Mouse (Mus musculus) stomach, embryonic 14.5 days (tissue): ENCODE results near the gene Adgrf5. TPM values are rescaled to one million over a fixed set of nuclear protein-coding genes. Genes with fewer than 3 reads are reported as not detected.

Experiments
- ATAC-seq: fragments of 200-750 bp; cut with Nextera tagmentation; 2 replicates; pipeline ENCODE4 v1.8.0; 2017; ENCODE audit warnings: low read depth, moderate TSS enrichment; ENCODE audit not compliant: insufficient number of reproducible peaks, insufficient read depth, low FRiP score
- H3K27ac ChIP-seq: fragments of 300-500 bp; sonication (generic); 2 replicates; pipeline ENCODE4 v1.5.1; 2014; ENCODE audit warnings: mild to moderate bottlenecking, low read length, moderate library complexity, mixed read lengths
- H3K27me3 ChIP-seq: fragments of 300-500 bp; sonication (generic); 2 replicates; pipeline ENCODE4 v1.6.1; 2014; ENCODE audit warnings: low read length, control low read depth, mixed read lengths; ENCODE audit not compliant: control insufficient read depth, insufficient read depth
- H3K36me3 ChIP-seq: fragments of 300-500 bp; sonication (generic); 2 replicates; pipeline ENCODE4 v1.6.1; 2014; ENCODE audit warnings: mild to moderate bottlenecking, control low read depth, low read length, moderate library complexity, mixed read lengths; ENCODE audit not compliant: control insufficient read depth, insufficient read depth
- H3K4me1 ChIP-seq: fragments of 300-500 bp; sonication (generic); 2 replicates; pipeline ENCODE4 v1.6.1; 2014; ENCODE audit warnings: low read length, control low read depth, mixed read lengths; ENCODE audit not compliant: control insufficient read depth, insufficient read depth
- H3K4me2 ChIP-seq: fragments of 300-500 bp; sonication (generic); replicated peaks from 2 replicates; pipeline ENCODE4 v1.6.1; 2014; ENCODE audit warnings: low read depth, low read length, control low read depth
- H3K4me3 ChIP-seq: fragments of 300-500 bp; sonication (generic); 2 replicates; pipeline ENCODE4 v1.5.1; 2014; ENCODE audit warnings: low read depth, low read length, control low read depth
- H3K9ac ChIP-seq: fragments of 300-500 bp; sonication (generic); replicated peaks from 2 replicates; pipeline ENCODE4 v1.6.1; 2014; ENCODE audit warnings: low read depth, mild to moderate bottlenecking, control low read depth, low read length, moderate library complexity, mixed read lengths
- H3K9me3 ChIP-seq: fragments of 300-500 bp; sonication (generic); 2 replicates; pipeline ENCODE4 v1.6.1; 2016; ENCODE audit warnings: low read depth, low read length, control low read depth; ENCODE audit not compliant: control insufficient read depth
- WGBS: fragments of 180-500 bp; shearing (Covaris S2); extraction: QIAGEN DNeasy Blood & Tissue Kit; methylation state at CpG from one replicate; pipeline ENCODE4 v1.1.7; 2014; 5-methylcytosine and 5-hydroxymethylcytosine counted together
- polyA plus RNA-seq: library from polyadenylated mRNA; unstranded; fragments of >200 nt; fragmentation: Nextera tagmentation; extraction: Ambion mirVana; gene quantifications from 2 replicates; pipeline ENCODE4 v1.2.1, GENCODE M21; 2014

Gene Adgrf5
- 11.4 and 11.6 TPM in 2 replicates for polyA plus RNA-seq

DNA sequence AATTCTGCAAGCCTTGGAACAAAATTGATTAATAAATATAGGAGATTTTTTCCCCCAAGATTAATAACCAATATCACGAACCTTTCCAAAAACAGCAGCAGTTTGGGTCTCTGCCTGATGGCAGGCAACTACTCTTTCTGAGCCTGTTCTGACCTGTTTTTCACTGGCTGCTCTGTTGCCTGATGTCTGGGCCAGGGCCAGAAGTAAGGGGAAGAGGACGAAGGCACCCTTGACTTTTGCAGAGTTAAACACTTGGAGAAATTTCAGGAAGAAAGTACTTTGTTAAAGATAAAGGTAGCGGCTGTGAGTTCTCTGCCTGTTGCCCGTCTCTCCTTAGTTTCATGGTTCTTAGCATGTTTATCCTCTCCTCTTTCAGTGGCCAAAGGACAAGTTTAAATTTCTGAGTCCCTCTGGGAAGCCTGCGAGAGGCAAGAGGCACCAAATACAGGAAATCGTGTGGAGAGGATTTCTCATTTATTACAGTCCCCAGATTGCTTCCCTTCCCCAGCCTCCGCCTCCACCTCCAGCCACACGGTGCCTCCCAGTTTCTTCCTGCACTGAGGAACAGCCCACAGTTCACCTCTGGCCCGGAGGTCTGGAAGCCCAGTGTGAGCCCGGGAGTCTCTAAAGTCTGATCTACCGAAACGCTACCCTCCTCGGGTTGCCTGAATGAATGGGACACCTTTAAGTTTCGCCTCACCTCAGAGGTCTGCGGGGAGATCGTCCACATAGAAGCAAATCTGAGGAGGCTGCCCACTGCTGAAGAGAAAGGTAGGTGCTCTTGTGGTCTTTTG lies at the start of gene Adgrf5:
Gene Adgrf5 (plus strand): TSS at position 626 of the 794 bp plus-strand sequence.
- Histone ChIP-seq H3K4me1 (peaks cover 6% of the 10 kb centered on the region; the same call in 1 of the 2 replicates), H3K9ac (no peak within 1 kb of the TSS), H3K36me3 (no peaks in the 10 kb centered on the region), H3K27ac (no peak within 1 kb of the TSS; the same call in 1 of the 2 replicates), H3K4me2 (peak within 1 kb of the TSS; percentile 30), H3K27me3 (no peaks in the 10 kb centered on the region), H3K9me3 (no peaks in the 10 kb centered on the region), H3K4me3 (peak within 1 kb of the TSS; percentile 21)
- WGBS = 27% methylated on average over 16 of the region's 16 CpGs
- 0 out of 2 replicates have a peak, but pooled peaks have one; percentile 53 for ATAC-seq

DNA sequence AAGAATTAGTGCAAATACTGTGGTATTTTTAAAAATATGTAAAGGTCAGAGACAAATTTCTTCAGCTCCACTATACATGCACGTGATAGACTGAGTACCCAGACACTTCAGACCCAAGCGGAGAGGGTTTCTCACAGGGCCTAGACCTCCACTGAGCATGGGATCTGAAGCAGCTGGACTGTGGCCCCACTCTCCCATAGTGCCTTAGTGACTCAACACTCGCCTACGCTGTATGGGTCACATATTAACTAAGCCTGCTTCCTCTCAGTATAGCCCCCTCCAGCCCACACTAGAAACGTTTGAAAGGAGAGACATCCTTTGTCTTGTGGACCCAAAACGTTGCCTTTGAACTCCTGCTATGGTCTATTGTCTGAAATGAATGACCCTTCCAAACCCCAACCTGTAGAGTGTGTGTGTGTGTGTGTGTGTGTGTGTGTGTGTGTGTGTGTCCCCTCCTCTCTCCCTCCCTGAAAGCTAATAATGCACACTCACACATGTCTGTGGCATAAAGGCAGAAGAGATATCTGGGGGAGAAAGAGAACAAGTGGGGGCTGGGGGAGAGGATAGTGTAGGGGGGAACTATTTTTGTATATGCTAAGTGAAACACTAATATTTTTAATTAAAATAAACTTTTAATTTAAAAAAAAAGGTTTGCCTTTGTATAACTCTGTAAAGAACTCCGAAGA lies 34.1 kb upstream of the Adgrf5 start:
- H3K27ac ChIP-seq = no peak overlapping the region
- WGBS = 59% methylated on average over 7 of the region's 7 CpGs
- no peak for ATAC-seq

DNA sequence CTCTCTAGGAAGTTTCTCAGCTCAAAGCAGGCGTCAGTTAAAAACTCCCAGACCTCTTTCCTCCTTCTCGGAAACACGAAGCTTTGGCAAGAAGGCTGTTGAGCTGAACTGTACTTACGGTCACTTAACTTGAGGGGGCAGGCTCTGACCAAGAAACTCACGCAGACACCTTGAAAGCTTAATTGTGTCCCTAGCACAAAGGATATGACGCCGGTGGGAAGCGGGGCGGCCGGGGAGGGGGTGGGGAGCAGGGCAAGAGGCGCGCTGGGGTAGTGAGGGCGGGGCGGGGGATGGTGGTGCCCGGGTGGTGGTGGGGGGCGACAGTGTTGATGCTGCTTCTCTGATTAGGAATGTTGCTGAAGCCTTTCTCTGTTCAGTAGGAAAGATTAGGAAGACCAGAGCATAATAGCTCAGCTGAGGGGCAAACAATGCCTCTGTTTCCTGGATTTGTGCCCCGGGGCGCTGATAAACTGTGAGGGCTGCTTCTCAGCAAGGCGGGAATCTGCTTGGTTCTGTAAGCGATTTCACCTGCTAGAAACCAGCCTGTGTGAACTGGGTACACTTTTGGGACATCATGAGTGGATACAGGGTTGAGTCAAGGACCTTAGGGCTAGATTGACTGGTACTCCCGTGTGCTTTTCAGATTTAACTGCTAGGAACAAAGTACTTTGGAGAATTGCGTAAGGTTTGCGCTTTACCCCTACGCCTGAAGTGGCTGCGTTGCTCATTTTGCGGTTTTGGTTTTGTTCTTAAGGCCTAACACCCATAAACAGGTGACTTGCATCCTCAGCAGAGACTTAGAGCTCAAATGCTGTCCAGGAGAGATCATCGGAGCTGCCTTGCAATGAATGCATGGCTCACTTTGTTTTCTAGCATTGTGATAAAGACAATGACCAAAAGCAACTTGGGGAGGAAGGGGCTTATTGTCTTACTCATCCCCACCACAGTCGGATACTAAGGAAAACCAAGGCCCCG lies 33.2 kb upstream of the Adgrf5 start:
- Histone ChIP-seq H3K9ac (peak overlapping the region; percentile 15), H3K4me3 (peak overlapping the region; percentile 25), H3K27ac (0 out of 2 replicates have a peak overlapping the region, but pooled peaks have one; percentile 21), H3K27me3 (no peaks in the 10 kb centered on the region), H3K4me2 (peak overlapping the region; percentile 47), H3K4me1 (no peaks in the 10 kb centered on the region), H3K36me3 (no peaks in the 10 kb centered on the region), H3K9me3 (no peaks in the 10 kb centered on the region)
- ATAC-seq = peak; percentile 84
- 17% methylated on average over 29 of the region's 29 CpGs for WGBS

More for the DNA sequence above, 34.1 kb upstream of the Adgrf5 start:
- peak overlapping the region; percentile 47; the same call in 1 of the 2 replicates for H3K4me2 ChIP-seq
- no peaks in the 10 kb centered on the region for H3K36me3 ChIP-seq
- H3K4me1 ChIP-seq = no peaks in the 10 kb centered on the region
- H3K9me3 ChIP-seq = no peaks in the 10 kb centered on the region
- no peak overlapping the region for H3K4me3 ChIP-seq
- no peaks in the 10 kb centered on the region for H3K27me3 ChIP-seq
- no peak overlapping the region for H3K9ac ChIP-seq

DNA sequence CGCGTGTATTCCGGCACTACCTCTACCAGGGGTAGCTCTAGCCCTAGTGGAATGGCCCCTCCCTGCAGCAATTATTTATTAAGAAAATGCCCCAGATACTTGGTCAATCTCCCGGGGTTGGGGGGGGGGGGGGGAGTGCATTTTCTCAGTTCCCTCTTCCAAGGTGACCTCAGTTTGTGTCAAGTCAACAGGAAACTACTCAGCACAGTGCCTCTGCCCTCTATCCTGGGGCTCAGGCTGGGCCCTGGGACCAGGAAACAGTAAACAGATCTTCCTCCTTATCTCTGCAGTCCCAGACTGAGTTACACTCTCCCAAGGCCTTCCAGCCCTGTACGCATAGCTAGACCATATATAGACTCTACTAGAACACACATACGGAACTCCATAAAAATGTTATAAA lies 32.4 kb upstream of the Adgrf5 start:
- Histone ChIP-seq H3K4me3 (no peak overlapping the region), H3K27me3 (no peaks in the 10 kb centered on the region), H3K4me2 (no peak overlapping the region), H3K9ac (no peak overlapping the region), H3K36me3 (no peaks in the 10 kb centered on the region), H3K27ac (no peak overlapping the region), H3K9me3 (no peaks in the 10 kb centered on the region), H3K4me1 (0 out of 2 replicates have a peak, but pooled peaks cover 2% of the 10 kb centered on the region)
- 85% methylated on average over 6 of the region's 6 CpGs for WGBS
- ATAC-seq = no peak

DNA sequence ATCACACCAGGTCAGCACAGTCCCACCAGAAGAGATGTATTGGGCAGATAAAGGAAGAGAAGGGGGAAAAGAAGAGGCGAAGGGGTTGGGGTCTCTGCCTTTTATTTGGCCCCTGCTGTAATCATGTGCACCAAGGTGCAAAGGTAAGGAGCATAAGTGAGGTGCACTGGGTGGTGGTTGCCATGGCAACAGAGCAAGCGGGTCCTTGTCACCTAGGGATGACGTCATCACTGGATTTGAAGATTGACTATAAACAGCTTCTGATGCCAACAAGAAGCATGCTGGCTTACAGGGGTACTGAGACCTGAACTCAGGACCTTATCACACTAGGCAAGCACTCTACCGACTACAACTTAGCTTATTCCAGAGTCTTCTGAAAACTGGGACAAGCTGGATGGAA lies 31.0 kb upstream of the Adgrf5 start:
- no peaks in the 10 kb centered on the region for H3K36me3 ChIP-seq
- H3K9ac ChIP-seq = no peak overlapping the region
- no peaks in the 10 kb centered on the region for H3K27me3 ChIP-seq
- H3K4me2 ChIP-seq = no peak overlapping the region
- 81% methylated on average over 4 of the region's 4 CpGs for WGBS
- H3K9me3 ChIP-seq = no peaks in the 10 kb centered on the region
- ATAC-seq = no peak
- no peak overlapping the region for H3K27ac ChIP-seq
- 0 out of 2 replicates have a peak, but pooled peaks cover 2% of the 10 kb centered on the region for H3K4me1 ChIP-seq
- H3K4me3 ChIP-seq = no peak overlapping the region

DNA sequence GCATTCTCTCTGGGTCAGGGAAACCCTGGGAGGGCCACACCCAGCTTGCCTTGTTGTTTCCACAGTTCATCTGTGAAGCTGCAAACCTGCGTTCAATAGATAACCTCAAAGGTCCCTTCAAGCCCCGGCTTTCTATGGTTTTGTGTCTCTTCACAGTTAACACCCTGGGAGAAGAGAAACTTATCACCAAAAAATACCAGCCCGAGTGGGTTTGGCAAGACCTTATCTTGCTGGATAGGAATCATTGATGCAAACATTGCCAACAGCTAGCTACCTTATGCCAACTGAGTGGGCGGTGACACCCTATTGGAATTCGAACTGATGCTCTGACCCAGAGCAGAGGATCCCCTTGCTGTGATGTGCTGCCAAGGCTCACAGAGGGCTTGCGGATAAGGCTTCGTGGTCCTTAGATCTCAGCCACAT lies 30.5 kb upstream of the Adgrf5 start:
- no peak overlapping the region for H3K9ac ChIP-seq
- H3K27ac ChIP-seq = no peak overlapping the region
- no peak overlapping the region for H3K4me3 ChIP-seq
- H3K9me3 ChIP-seq = no peaks in the 10 kb centered on the region
- no peak for ATAC-seq
- H3K36me3 ChIP-seq = no peaks in the 10 kb centered on the region
- 0 out of 2 replicates have a peak, but pooled peaks cover 2% of the 10 kb centered on the region for H3K4me1 ChIP-seq
- H3K27me3 ChIP-seq = no peaks in the 10 kb centered on the region
- 66% methylated on average over 7 of the region's 7 CpGs for WGBS
- H3K4me2 ChIP-seq = no peak overlapping the region

DNA sequence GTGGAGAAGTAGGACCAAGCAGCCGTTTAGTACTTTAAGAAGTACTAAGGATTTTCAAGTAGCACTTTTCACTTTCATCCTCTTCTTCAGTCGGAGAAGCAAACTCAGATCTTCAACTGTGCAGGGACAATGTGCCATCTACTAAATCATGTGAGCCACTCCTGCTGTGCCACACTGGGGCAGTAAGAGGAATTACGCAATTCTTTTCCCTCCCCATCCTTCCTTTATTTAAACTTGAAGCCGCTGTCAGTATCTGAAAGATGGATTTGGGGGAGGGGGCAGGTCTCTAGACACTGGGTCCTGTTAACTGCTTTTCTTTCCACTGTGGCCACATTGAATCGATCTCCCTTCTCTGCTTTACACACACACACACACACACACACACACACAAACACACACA lies 27.6 kb upstream of the Adgrf5 start:
- Histone ChIP-seq H3K27me3 (no peaks in the 10 kb centered on the region), H3K27ac (no peak overlapping the region), H3K4me3 (no peak overlapping the region), H3K36me3 (no peaks in the 10 kb centered on the region), H3K4me1 (0 out of 2 replicates have a peak, but pooled peaks cover 2% of the 10 kb centered on the region), H3K4me2 (no peak overlapping the region), H3K9ac (no peak overlapping the region), H3K9me3 (no peaks in the 10 kb centered on the region)
- ATAC-seq = no peak
- WGBS = 28% methylated on average over 5 of the region's 5 CpGs

DNA sequence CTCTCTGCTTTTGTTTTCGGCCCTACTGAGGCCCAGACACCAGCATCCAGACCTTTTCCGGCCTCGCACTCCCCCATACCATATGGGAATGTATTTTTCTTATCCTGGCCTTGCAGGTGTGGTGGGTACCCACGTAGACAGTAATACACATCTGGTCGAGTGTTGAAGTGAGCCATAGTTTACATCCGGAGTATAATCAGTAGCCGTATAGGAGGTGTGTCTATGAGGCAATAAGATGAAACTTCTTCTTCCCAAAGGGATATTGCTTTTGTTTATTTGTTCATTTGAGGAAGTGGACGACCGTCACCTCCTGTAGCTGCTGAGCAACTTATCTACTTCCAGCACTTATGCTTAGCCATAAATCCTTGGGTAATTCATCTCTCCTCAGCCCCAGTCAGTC lies 26.2 kb upstream of the Adgrf5 start:
- Histone ChIP-seq H3K4me1 (0 out of 2 replicates have a peak, but pooled peaks cover 2% of the 10 kb centered on the region), H3K9me3 (no peaks in the 10 kb centered on the region), H3K36me3 (no peaks in the 10 kb centered on the region), H3K27me3 (no peaks in the 10 kb centered on the region), H3K27ac (no peak overlapping the region), H3K4me3 (no peak overlapping the region), H3K9ac (no peak overlapping the region), H3K4me2 (no peak overlapping the region)
- ATAC-seq = no peak
- WGBS = 35% methylated on average over 9 of the region's 9 CpGs
